Mouse (Mus musculus): Measurements from ENCODE around the gene Tom1l2. TPM values are rescaled to one million over a fixed set of nuclear protein-coding genes. Genes with fewer than 3 reads are reported as not detected.
A peak's percentile ranks its signal among the peaks of the same experiment; 100 is the strongest.

The Tom1l2 gene
- total RNA-seq, 2 experiments from 2014 or later, result 170 to 180 TPM

DNA sequence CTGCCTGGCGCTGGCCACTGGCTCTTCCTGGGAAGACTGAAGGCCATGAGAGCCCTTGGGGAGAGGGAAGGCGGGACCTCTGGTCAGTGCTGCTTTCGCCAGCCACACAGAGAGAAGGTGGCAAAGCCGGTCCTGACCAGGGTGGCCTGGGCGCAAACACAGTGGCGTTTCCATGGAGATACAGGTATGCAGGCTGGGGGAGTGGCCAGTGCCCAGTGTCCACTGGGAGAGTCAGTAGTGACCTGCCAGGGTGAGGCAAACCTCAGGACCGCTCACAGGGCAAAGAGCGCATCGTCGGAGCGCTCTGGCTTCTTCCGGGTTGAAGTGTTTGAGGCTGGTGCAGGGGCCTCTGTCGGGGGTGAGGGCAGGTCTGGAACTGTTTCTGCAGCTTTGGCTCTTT, 122.9 kb downstream of the Tom1l2 start:
- no peak for DNase-seq

- DNase-seq, result no peak
Measured at GRCm38 (mm10) chr11:60228525-60228924, 124.2 kb downstream of the Tom1l2 start.

DNA sequence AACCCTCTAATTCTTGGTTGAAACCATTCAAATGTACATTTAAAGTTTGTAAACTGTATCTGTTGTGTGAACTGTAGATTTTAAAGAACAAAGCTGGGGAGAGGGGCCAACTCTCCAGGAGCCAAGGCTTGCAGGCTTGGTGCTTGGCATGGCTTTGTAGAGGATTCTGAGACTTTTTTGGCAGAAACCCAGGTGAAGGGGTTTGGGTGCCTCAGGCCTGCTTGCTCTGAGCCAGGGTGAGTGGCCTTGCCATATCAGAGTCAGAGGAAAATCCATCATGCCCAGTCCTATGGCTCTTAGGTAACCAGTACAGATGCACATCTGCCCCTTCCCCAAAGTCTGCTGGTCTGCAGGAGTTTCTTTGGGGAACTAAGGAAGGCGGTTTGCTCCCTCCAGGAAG, 126.8 kb downstream of the Tom1l2 start:
- DNase-seq, result no peak

GRCm38 (mm10) chr11:60224676-60225075, 128.0 kb downstream of the Tom1l2 start:
- DNase-seq, result no peak

DNA sequence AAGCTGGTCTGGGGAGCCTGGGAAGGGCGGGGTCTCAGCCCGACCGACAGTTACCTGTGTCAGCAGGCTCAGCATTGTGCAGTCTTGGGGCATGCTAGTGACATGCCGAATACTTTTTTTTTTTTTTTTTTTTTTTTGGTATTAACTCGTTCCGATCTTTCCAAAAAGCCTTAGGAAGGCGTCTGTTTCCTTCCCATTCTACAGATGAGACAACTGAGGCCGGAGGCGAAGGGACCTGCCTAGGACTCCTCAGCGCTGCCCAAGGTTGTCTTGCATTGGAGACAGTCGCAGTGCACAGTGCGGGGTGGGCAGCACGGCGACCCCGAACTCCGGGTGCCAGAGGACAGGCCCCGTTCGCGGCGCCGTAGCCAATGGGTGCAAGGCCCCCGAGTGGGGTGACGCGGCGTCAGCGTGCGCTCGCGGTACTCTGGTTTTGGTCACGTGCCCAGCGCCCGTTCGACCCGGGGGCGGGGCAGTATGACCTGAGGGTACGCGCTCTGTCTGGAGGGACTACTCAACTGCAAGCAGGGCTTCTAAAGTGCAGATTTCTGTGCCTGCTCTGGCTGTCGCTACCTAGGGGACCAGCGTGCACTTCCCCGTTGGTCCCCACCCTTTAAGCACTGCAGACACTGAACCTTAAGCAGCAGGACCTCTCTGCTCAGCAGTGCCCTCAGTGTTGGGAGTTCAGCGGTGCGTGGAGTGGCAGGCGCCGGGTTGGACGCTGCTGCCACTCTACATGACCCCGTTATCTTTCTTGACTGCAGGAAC, 130.1 kb downstream of the Tom1l2 start, which contains the start of gene Srebf1:
Gene Srebf1, minus strand, starts transcription at position 113 of the 768 bp plus-strand sequence.
- peak; percentile 67 to 68 for DNase-seq

GRCm38 (mm10) chr11:60222085-60222468, 130.6 kb downstream of the Tom1l2 start:
- no peak for DNase-seq

- no peak for DNase-seq
Measured at GRCm38 (mm10) chr11:60221425-60221824, 131.3 kb downstream of the Tom1l2 start.

- DNase-seq, result peak; percentile 86 to 91
Measured at GRCm38 (mm10) chr11:60220291-60220804, 132.4 kb downstream of the Tom1l2 start.

- DNase-seq, result no peak
Measured at GRCm38 (mm10) chr11:60219609-60220008, 133.1 kb downstream of the Tom1l2 start.

GRCm38 (mm10) chr11:60217467-60217866, 135.2 kb downstream of the Tom1l2 start:
- no peak for DNase-seq

DNA sequence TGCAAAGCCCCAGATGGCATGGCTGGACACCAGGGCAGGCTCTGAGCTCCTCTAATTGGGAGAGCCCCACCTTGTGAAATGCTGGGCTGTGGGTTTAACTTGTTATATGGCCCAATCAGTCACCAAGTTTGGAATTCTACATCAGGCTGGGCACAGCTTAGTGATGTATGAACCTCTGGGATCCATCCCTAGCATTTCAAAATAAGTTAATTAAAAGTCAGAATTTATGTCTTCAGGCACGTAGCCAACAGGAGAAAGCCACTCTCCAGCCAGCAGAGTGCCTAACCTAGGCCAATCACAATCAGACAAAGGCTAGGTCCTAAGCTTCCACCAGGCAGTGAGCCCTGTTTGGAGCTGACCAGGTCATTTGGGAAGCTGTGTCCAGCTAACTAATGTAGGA, 136.0 kb downstream of the Tom1l2 start:
- DNase-seq, result no peak

DNA sequence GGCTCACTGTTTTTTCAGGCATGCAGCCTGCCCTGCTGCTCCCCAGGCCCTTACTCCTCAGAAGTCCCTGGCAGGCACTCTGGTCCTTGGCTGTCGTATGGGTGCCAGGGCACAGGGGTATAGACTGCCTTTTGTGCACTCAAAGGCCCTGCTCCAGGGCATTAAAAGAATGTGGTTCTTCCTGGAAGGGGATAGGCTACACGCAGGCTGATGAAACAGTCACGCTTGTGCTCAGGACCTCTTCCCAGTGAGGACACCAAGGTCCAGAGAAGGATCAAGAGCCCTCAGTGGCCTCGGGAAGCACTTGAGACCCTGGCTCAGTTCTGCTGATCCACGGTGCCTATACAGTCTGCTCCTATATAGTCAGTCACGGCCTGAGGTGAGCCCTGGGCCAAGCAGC, 139.4 kb downstream of the Tom1l2 start:
- DNase-seq, result no peak

DNA sequence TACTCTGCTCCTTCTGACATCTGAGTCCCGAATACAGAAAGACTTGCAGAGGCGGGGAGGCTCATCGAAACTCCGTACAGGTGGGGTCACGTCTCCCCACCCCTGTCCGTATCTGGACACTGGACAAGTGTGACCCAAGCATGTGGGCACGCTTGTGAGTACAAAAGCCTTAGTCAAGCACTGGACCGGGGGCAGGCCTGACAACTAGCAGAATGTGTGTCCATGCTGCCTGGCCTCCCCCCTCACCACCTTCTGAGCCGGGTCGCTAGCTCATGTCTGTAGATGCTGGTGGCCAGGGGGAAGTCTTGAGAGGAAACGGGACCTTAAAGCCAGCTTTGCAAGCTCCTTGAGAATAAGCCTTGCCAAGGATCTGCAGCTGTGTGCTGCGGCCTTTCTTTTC, 140.9 kb downstream of the Tom1l2 start:
- no peak for DNase-seq

GRCm38 (mm10) chr11:60211152-60211551, 141.6 kb downstream of the Tom1l2 start:
- DNase-seq, result no peak

- peak; percentile 81 to 88 for DNase-seq
Measured at GRCm38 (mm10) chr11:60210305-60210724, 142.4 kb downstream of the Tom1l2 start.

- no peak for DNase-seq
Measured at GRCm38 (mm10) chr11:60209933-60210249, 142.8 kb downstream of the Tom1l2 start.

DNA sequence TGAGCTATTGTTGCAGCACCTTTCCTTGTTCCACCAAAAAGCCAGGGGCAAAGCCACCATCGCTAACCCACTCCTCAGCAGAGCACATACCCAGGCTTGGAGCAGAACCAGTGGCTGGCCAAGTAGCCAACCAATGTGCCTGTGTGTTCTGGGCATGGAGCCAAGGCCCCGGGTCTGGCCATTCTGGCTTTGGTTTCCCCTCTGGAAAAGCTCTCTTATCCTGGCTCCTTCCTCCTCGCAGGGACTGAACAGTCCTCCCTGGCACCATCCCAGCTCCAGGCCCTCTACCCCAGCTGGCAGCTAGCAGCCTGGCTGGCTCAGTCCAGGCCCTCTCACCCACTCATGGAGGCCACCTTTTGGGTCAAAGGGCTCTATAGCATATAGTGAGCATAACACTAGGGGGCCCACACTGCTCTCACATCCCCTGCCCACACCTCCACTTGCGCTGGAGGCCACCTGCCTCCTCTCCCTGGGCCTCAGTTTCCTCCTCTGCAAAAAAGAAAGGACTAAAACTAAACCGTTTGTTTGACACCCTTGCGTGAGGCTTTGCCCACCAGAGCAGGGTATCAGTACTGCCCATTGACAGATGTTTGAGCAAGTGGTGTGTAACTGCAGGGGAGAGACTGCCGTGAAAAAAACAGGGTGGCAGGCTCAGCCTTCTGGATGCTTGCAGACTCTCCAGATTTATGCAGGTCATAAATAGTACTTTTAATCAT, 143.3 kb downstream of the Tom1l2 start:
- peak; percentile 83 to 86 for DNase-seq

- no peak for DNase-seq
Measured at GRCm38 (mm10) chr11:60208712-60209111, 144.0 kb downstream of the Tom1l2 start.

DNA sequence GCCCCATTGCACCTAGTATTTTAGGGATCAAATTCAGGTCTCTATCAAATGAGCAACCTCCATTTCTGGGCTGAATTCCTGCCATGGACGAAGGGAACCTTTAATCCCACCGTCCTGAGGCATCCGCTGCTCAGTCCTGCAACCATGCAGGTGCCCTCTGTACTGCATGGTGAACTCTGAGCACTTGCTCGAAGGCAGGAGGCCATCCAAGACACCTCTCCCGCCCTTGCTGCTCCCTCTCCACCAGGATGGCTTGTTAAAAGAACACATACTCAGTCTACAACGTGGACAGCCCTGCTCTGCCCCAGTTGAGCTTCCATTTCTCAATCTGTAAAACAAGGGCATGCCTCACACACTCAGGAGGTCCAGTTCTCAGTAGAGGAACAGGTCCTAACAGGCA, 144.5 kb downstream of the Tom1l2 start:
- no peak for DNase-seq

DNA sequence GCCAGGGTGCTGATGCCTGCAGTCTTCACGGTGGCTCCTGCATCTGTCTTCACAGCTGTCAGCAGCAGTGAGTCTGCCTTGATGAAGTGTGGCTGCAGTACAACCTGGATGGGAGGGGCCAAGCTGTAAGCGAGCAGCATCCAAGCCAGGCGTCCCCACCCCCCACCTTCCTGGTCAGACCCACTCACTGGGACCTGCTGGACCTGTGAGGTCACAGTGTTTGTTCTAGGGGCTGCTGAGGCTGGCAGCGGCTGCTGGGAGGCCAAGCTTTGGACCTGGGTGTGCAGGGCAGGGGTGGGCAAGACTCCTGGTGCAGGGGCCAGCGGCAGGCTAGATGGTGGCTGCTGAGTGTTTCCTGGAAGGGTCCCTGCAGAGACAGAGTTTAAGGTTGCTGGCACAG, 146.5 kb downstream of the Tom1l2 start:
- DNase-seq, result no peak

GRCm38 (mm10) chr11:60205026-60205425, 147.7 kb downstream of the Tom1l2 start:
- DNase-seq, result no peak

- no peak for DNase-seq
Measured at GRCm38 (mm10) chr11:60202710-60203638, 149.7 kb downstream of the Tom1l2 start.

DNA sequence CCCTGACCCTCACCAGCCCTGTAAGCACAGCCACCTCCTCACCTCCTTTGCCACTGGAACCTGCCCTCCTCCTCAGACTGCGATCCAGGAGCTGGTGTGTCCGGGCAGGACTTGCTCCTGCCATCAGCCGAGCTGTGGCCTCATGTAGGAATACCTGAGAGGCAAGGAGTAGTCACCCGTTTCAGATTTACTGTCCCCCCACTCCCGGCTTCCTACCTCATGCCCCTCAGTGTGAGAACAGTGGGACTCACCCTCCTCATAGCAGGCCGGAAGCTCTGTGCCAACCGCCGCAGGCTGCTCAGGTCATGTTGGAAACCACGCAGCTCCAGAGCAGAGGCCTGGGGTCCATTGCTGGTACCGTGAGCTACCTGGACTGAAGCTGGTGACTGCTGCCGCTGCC, 152.3 kb downstream of the Tom1l2 start:
- no peak for DNase-seq
